Mouse (Mus musculus): Measurements from ENCODE around the gene Gfod1.

GRCm38 (mm10) chr13:43300906-43301305 is 3.1 kb downstream of the Gfod1 start:
- TF ChIP-seq CTCF (IDR thresholded peaks at IDR 0.05; ENCODE audit: control insufficient read depth, insufficient read depth, low read length) (no peak), POLR2A (IDR thresholded peaks at IDR 0.05; ENCODE audit: borderline replicate concordance, control insufficient read depth, low read depth, low read length) (no peak)

Data from bone marrow, adult 2 months (tissue).